Mouse (Mus musculus): Measurements from ENCODE around the gene Ssh2.
"Not testable (repeated sequence)": the region's sequence is repeated elsewhere in the genome, so short reads cannot be mapped to it uniquely, and the experiment has no call there.

The Ssh2 gene

DNA sequence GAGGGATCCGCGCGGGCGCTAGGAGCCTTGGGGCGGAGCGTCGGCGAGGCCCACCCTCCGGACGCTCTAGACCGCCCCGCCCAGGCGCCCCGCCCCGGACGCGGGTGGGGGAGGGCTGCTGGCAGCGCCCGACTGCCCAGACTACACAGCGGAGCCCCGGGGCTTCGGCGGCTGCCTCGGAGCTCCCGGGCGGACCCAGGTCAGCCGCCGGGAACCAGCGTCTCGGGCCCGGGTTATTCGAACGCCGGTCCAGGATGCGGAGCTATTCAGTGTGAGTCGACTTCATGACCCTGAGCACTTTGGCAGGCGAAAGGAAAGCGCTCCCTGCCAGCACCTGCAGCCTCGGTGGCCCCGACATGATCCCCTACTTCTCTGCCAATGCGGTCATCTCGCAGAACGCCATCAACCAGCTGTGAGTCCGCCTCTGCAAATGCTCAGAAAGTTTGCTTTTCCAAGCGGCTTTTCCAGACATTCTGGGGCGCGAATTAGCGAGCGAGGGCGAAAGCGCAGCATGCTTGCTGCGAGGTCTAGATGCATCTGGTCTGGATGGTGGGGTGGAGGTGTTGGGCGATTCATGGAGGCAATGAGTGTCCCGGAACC is 132.2 kb downstream of the Ssh2 start:
- DNase-seq (ENCODE audit: low read depth, low spot score), result peak; percentile 68

DNA sequence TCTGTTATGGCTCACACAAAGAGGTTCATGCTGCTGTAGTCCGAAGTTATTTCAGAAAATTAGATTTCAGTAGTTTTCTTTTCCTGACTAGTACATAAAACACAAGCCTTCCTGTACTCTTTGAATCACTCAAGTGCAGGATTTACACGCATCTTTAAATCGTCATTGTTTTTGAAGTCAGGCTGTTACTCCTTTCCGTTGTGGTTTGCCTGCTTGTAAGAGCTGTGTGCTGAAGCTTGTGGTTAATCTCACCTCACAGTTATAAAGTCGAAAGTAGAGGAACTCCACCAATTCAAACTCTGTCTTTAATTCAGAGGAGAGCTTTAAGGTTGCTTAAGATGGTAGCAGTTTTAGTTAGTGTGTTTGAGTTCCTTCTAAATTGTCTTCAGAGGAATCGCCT is 132.9 kb downstream of the Ssh2 start:
- DNase-seq (ENCODE audit: low read depth, low spot score), result no peak

DNA sequence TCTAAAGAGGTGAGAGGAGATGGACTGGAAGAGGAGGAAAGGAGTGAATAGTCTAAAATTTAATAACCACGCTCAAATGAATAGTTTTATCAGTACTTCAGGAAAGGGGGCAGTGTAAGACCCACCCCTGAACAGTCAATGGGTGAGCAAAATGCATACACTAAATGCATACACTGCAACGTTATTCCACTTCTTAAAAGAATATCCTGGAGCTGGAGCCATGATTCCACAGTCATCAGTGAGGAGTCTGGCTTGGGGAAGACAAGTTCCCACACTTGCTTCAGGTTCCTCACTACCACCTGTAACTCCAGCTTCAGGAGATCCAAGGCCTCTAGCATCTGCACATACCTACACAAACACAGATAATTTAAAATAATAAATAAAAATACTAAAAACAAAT is 133.6 kb downstream of the Ssh2 start:
- no peak for DNase-seq (ENCODE audit: low read depth, low spot score)

DNA sequence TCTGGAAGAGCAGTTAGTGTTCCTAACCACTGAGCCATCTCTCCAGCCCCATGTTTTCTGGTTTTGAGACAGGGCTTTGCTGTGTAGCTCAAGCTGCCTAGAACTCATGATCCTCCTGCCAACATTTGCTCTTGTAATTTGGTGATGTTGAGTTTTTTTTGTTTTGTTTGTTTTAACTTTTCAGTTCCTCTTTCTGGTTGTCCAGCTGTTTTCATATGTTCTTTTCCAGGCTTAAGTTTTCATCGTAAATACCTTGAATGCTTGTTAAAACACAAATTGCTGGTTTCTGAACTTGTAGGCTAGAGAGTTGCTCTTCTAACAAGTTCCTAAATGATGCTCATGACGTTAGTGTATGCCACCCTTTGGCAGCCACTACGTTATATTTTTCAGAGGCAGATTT is 139.0 kb downstream of the Ssh2 start:
- DNase-seq (ENCODE audit: low read depth, low spot score), result no peak

DNA sequence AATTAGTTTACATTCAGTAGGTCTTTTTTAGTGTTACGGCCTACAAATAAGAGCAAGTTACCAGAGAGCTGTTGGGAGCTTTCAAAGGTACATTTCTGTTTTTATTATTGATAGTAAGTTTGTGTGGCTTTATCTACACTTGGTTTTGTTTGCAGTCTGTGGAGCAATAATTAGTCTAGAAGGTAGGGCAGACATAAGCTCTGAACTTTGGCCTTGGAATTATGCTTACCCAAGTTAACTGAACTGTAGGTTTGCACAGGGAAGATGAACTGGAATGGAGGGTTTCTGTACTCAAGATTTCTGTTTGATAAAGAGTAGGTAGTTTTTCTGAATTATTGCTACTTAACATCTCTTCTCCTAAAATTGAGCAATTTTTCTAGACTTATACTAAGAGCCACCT is 141.8 kb downstream of the Ssh2 start:
- DNase-seq (ENCODE audit: low read depth, low spot score), result no peak

DNA sequence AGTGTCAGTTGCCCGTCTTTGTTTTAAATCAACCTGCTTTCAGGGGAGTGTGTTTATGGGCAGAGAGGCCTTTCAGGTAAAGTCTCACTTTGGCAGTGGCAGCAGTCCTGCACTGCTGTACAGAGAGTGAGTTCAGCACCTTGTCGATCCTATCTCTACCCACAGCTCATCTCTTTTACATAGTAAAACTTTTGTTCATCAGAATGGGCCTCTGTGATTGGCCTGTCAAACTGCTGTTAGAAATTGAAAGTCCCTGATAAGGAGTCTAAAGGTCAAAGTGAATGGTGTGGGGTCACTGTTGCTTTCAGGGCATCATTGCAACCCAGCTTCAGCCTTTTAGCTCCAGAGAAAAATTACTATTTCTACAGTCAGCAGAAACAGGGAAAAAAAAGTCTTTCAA is 147.4 kb downstream of the Ssh2 start:
- DNase-seq (ENCODE audit: low read depth, low spot score), result no peak

DNA sequence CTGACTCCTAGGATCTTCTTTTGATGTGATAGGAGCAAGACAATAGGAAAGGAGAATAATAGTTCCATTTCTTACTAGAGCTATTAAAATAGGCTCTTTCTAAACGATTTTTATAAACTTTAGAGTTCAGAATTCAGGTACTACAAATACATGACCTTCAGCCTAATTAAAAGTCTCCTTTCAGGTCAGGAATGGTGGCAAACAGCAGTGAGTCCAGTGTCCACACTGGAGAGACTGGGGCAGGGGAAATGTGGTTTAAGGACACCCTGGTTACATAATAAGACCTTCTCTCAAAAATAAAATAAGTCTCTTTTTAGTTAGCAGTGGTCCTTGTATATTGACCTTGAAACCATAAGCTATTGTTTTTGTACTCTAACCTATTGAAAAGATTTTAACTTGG is 148.3 kb downstream of the Ssh2 start:
- no peak for DNase-seq (ENCODE audit: low read depth, low spot score)

DNA sequence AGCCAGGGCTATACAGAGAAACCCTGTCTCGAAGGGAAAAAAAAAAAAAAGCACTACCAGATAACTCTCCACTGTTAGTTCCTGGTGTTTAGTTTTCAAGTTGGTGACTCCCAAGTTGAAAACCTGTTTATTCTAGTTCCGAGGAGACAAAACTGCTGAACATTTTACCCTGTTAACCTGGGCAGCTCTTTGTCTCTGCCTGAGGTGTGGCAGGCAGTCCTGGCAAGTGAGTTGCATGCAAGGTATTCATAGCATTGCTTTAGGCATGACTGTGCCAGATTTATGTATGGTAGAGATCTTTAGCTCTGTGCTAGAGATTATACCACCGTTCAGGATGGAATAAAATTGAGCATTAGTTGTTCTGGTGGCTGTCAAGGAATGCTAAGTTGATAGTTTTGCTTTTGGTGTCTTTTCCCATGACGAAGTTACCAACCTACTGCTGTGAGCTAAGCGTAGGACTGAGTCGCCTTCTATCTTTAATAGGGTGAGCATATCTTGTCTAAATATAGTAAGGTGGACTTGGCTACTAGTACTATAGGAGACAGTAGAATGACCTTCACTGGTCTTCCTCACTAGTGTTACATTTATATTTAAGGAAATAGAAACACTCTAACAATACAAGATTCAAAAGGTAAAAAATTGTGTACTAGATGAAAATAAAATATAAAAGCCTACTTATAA is 149.8 kb downstream of the Ssh2 start:
- no peak for DNase-seq (ENCODE audit: low read depth, low spot score)

DNA sequence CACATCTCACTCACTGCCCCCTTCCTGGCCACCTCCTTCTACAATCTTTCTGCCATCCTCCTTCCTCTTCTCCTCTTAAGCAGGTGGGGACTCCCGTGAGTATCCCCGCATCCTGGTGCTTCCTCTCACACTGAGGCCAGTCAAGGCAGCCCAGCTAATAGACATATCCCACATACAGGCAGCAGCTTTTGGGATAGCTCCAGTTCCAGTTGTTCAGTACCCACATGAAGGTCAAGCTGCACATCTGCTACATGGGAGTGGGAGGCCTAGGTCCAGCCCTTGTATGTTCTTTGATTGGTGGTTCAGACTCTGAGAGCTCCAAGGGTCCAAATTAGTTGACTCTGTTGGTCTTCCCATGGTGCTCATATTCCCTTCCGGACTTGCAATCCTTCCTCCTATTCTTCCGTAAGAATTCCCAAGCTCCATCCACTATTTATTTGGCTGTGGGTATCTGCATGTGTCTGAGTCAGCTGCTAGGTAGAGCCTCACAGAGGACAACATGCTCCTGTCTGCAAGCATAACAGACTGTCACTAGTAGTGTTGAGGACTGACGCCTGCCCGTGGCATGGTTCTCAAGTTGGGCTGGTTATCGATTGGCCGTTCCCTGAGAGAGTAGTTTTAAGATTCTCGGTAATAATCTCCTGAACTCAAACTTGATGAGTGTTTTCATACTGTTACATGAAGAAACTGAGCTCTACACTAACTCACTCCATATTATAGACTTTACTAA is 151.6 kb downstream of the Ssh2 start:
- DNase-seq (ENCODE audit: low read depth, low spot score), result no peak

DNA sequence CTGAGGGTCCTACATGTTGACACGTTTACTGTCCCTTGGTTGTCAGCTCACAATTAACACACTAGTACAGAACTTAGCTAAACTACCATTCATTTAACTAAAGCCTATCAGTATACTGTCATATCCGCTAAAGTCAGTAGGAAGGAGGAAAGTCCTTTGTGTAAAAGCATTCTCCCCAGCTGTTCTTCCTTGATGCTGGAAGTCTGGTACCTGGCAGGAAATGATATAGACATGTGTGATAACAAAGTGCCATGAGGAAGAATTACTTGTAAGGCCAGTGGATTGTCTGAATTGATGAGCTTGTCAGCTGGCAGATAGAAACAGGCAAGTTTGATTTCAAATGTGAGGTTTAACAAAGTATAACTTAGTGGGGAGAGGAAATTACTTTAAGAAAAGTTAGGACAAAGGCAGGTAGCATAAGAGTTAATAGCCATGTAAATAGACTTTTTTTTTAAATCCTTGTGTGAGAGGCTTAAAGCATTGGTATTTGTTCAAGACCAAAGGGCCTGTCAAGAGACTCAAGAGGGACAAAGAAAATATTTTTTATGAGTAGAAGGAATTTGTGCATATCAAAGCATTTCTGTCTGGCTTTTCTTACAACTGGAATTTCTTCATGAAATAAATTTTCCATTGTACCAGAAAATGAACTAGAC is 153.2 kb downstream of the Ssh2 start:
- DNase-seq (ENCODE audit: low read depth, low spot score), result no peak

DNA sequence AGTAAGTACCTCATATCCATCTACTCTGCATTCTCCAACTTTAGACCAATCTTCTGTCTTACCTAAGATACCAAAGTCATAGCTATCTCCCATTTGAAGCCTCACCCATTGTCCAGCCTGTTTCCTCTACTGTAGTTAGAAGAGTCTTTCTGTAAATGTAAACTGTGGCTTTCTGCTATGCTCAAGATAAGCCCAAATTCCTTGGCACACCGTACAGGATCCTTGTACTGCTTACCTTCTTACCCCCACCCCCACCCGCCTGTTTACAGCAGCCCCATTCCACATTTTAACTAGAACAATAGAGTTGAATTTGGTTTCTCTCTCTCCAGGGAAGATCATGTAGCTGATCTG is 153.7 kb downstream of the Ssh2 start:
- DNase-seq (ENCODE audit: low read depth, low spot score), result no peak

DNA sequence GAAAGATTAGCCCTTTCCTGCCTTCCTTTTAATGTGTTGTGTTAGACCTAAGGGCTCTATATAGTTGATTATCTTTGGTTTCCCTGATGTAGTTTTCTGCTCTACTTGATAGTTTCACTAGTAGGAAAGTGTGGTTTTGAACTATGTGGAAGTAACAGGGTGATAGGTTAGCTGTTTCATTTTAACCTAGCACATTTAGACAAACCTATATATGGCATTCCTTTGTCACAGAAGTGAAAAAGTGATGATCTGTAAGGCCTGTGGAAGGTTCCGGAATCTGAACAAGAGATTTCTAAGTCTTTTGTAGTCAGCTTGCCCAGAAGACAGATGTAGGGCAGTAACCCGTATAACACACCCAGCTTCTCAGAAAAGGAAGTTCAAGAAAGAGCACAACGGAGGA is 155.0 kb downstream of the Ssh2 start:
- DNase-seq (ENCODE audit: low read depth, low spot score), result no peak

DNA sequence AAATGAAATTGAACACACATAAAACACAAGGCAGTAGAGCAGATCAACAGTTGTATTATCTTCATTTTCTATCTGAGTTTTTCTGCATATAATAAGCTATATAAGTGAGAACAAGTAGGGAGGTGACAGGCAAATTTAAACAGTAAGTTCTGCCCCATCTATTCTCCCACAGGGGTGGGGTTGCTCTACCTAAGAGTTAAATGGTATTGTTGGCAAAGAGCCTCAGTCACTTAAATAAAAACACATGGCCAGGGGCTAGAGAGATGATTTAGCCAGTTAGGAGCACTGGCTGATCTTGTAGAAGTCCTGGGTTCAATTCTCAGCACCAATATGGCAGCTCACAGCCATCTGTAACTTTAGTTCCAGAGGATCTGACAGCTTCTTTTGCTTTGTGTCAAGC is 155.6 kb downstream of the Ssh2 start:
- DNase-seq (ENCODE audit: low read depth, low spot score), result no peak

DNA sequence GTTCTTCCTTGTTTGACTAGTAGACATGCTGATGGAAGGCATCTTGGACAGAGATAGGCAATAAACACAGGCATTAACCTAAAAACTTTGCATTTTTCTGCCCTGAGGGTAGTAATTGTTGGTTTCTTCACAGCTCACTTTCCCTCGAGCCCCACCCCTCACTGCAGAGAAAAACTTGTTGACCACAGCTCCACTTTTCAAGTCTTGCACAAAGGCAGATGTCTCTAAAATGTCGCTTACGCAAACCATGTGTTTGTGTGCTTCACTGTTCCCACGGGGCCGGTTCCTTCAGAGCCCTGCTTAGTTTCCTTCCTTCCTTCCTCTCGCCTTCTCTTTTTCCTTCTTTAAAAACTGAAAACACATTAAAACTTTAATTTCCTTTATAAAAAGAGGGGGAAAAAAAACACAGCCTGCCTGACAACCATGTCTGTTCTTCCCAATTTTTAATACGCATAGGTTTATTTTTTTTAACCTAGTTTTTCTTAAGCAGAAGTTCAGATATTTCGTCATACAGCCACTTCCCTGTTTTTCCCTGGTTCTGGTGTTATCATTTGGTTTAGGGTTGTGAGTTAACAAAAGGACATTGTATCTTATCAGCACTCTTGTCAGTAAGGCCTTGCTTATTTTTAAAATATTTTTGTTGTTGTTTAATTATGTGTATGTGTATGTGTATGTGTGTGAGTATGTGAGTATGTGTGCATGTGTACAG is 156.3 kb downstream of the Ssh2 start:
- DNase-seq (ENCODE audit: low read depth, low spot score), result peak; percentile 11

DNA sequence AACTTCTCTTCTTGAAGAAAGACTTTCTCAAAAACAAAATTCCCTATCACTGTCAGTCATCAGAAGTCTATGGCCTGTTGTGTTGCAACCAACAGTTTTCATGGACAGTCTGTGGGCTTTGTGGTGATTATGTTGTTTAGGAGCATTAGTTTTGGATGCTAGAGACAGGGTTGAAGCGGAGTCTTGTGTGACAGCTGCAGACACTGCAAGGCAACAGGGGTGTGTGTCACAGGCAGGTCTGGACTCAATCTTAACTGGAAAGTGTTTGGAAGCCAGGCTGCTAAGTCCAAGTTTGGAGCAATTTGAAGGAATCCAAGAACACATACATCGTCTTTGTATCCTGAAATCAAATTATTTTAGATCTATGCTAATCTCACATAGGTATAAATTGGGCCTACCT is 162.5 kb downstream of the Ssh2 start:
- no peak for DNase-seq (ENCODE audit: low read depth, low spot score)

DNA sequence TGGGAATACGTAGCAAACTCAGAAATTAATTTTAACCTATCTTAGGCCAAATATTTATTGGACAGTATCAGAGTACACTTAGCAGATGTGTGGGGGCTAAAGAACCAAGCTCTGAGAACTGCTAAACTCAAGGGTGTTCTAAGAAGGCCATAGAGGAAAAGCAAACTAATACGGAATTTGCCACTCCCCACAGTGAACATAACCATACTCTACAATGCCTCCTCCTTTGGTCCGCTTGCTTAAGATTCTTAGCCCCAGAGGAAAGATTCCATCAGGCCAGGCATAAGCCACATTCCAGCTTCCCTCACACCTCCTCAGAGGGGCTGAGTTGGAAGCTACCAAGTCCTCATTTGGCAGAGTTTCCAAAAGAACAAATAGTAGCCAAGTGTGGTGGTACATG is 165.1 kb downstream of the Ssh2 start:
- no peak for DNase-seq (ENCODE audit: low read depth, low spot score)

DNA sequence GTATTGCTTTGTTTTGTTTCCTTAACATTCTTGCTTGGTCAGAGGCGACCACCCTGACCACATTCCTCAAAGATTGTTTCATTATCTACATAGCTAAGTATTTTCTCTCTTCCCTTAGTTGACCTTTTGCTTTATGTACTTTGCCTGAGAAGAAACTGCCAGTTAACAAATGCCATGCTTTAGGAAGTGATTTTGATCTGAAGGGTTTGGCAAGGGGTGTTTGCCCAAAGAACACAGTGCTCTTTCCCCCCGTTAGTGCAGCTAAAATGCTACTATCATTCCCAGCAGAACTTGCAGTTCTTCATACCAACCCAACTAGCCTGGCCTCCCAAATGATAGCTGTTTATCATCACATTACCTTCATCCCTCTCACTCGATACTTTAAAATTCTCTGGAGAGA is 168.1 kb downstream of the Ssh2 start:
- DNase-seq (ENCODE audit: low read depth, low spot score), result no peak

DNA sequence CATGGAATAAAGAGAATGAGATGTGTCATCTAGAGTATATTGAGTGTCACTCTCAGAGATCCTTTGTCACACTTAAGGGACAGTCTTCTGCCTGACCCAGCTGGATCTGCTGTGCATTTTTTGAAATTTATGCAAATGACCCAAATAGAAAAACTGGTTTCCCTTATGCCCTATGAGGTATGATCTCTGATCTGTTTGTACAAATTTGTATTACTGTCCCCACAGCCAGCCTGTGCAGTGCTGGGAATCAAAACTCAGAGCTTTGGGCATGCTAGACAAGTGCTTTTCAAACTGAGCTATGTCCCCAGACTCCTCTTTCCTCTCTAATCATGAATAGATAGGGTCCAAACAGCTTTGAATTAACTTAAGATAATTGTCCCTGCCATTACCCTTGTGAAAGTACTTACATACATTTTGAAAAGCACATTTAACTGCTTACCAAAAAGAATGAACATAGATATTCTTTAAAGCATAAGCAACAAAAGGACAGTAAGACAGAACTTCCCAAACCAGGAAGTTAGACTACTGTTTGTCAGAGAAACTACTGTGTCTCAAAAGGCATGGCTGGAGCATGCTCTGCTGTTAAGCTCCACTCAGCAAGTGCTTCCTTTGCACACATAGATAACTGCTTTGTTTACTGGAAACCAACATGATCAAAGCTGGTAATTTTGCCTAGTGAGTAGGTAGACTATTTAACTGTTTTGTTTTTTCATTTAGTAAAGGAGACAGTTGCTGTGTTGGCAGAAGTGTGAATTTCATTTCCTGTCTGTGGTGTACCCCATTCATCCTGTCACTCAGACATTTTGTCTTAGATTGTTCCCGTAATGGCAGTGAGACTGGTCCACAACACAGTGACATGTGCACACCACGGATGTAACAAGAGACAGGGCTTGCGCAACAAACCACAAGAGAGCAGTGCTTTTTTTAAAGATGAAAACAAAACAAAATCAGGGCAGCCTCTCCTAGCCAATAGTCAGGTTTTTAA is 169.9 kb downstream of the Ssh2 start:
- DNase-seq (ENCODE audit: low read depth, low spot score), result no peak

DNA sequence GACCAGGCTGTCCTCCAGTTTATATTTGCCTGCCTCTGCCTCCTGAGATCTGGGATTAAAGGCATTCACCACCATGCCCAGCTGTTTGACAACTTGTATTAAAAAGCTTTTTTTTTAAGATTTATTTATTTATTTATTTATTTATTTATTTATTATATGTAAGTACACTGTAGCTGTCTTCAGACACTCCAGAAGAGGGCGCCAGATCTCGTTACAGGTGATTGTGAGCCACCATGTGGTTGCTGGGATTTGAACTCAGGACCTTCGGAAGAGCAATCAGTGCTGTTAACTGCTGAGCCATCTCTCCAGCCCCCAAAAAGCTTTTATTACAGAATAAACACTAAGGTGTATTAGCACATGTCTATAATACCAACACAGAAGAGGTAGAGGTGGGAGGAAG is 172.1 kb downstream of the Ssh2 start:
- DNase-seq (ENCODE audit: low read depth, low spot score), result not testable (repeated sequence)

DNA sequence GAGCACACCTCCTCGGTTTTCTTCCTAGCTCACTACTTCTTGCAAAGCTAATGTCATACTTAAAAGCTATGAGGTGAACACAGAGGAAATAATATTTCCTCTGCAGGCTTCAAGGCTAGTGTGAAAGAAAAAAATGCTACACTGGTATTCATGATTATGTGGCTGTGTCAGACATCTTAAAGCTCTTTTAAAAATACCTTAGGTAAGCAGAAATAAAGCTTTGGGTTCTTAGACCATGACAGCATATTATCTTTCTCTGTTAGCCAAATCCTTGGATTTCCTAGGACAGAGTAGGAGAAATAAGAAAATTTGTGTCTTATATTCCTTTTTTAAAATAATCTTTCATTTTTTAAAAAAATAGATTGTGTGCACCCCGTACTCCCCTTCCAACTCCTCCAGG is 179.5 kb downstream of the Ssh2 start:
- DNase-seq (ENCODE audit: low read depth, low spot score), result no peak

DNA sequence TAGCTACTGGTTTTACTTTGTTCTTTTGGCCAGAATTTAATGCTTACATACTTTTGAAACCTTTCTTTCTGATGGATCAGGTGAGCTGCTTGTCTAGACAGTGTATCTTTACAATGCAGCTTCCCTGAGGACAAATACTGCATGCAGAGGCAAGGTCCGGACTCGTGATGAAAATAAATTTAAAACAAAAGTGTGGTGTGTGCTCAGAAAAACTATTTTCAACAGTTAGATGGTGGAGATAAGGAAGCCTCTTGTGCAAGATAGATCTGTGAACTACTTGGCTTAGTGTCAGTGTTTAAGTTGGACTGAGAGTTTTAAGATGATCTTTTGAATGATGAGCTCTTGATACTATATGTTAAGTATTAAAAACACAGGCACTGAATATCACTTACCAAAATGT is 186.4 kb downstream of the Ssh2 start:
- no peak for DNase-seq (ENCODE audit: low read depth, low spot score)
